Mouse (Mus musculus) MEL (cell line): Measurements from ENCODE around the gene Fancc. TPM values are rescaled to one million over a fixed set of nuclear protein-coding genes. Genes with fewer than 3 reads are reported as not detected.

Source experiments
- DNase-seq: peaks from one replicate; pipeline ENCODE4 v3.0.0; 2011; ENCODE audit warnings: low read depth, low spot score
- H3K27ac ChIP-seq: 2 replicates; pipeline ENCODE4 v1.5.1; 2012; ENCODE audit warnings: low read depth, mild to moderate bottlenecking, control low read depth, low read length, moderate library complexity; ENCODE audit not compliant: control insufficient read depth
- H3K27me3 ChIP-seq, 2 experiments: fragments of 150-350 bp in 1 of 2; sonication (generic) in 1 of 2; 2 replicates each; pipeline ENCODE4 v1.6.1; 2012; ENCODE audit warnings: low read length in 2 of 2, mild to moderate bottlenecking in 2 of 2, improper control_type of control experiment in 1 of 2, moderate library complexity in 1 of 2; ENCODE audit not compliant: insufficient read depth in 2 of 2, control insufficient read depth in 1 of 2
- H3K36me3 ChIP-seq, 2 experiments: 2 replicates each; pipeline ENCODE4 v1.6.1; 2012 to 2014; ENCODE audit warnings: low read length in 2 of 2, improper control_type of control experiment in 1 of 2, inconsistent platforms in 1 of 2, mild to moderate bottlenecking in 1 of 2; ENCODE audit not compliant: insufficient read depth in 2 of 2, control insufficient read depth in 1 of 2
- H3K4me1 ChIP-seq, 2 experiments: fragments of 150-350 bp in 1 of 2; sonication (generic) in 1 of 2; 2 replicates each; pipeline ENCODE4 v1.6.1; 2012; ENCODE audit warnings: low read length in 2 of 2, improper control_type of control experiment in 1 of 2, mild to moderate bottlenecking in 1 of 2; ENCODE audit not compliant: insufficient read depth in 2 of 2, control insufficient read depth in 1 of 2
- H3K4me3 ChIP-seq, 2 experiments: fragments of 150-350 bp in 1 of 2; sonication (generic) in 1 of 2; 2 replicates each; pipeline ENCODE4 v1.5.1; 2012; ENCODE audit warnings: low read depth in 2 of 2, low read length in 2 of 2, mild to moderate bottlenecking in 2 of 2, moderate library complexity in 2 of 2, control low read depth in 1 of 2, improper control_type of control experiment in 1 of 2; ENCODE audit not compliant: control insufficient read depth in 1 of 2, insufficient read depth in 1 of 2
- H3K79me2 ChIP-seq: 2 replicates; pipeline ENCODE4 v1.6.1; 2012; ENCODE audit warnings: mild to moderate bottlenecking, low read length, moderate library complexity; ENCODE audit not compliant: control insufficient read depth, poor library complexity, insufficient read depth
- H3K9ac ChIP-seq: 2 replicates; pipeline ENCODE4 v1.6.1; 2012; ENCODE audit warnings: low read depth, mild to moderate bottlenecking, control low read depth, low read length, moderate library complexity; ENCODE audit not compliant: control insufficient read depth, poor library complexity, severe bottlenecking
- H3K9me3 ChIP-seq: fragments of 150-350 bp; sonication (generic); replicated peaks from 2 replicates; pipeline ENCODE4 v1.6.1; 2012; ENCODE audit warnings: mild to moderate bottlenecking, low read length, improper control_type of control experiment, moderate library complexity; ENCODE audit not compliant: insufficient read depth
- CHD1 ChIP-seq: IDR thresholded peaks from 2 replicates; pipeline ENCODE4 v1.6.1; 2012; ENCODE audit warnings: low read depth, mild to moderate bottlenecking, inconsistent platforms, low read length, improper control_type of control experiment
- CHD2 ChIP-seq: IDR thresholded peaks from 2 replicates; pipeline ENCODE4 v1.6.1; 2011; ENCODE audit warnings: low read length, improper control_type of control experiment
- E2F4 ChIP-seq: IDR thresholded peaks from 2 replicates; pipeline ENCODE4 v1.6.1; 2011; ENCODE audit warnings: low read depth, low read length, improper control_type of control experiment, borderline replicate concordance
- ELF1 ChIP-seq: IDR thresholded peaks from 2 replicates; pipeline ENCODE4 v1.6.1; 2014; ENCODE audit warnings: low read depth, mild to moderate bottlenecking, inconsistent platforms, low read length, improper control_type of control experiment, moderate library complexity
- JUND ChIP-seq: IDR thresholded peaks from 2 replicates; pipeline ENCODE4 v1.6.1; 2011; ENCODE audit warnings: low read depth, mild to moderate bottlenecking, improper control_type of control experiment, low read length
- KAT2A ChIP-seq: conservative IDR thresholded peaks from 2 replicates; pipeline ENCODE4 v1.6.1; 2012; ENCODE audit warnings: low read depth, low read length, improper control_type of control experiment, inconsistent platforms
- MAX ChIP-seq: IDR thresholded peaks from 2 replicates; pipeline ENCODE4 v1.6.1; 2011; ENCODE audit warnings: low read length, improper control_type of control experiment
- MEF2A ChIP-seq: IDR thresholded peaks from 2 replicates; pipeline ENCODE4 v1.6.1; 2014; ENCODE audit warnings: low read depth, mild to moderate bottlenecking, inconsistent platforms, low read length, improper control_type of control experiment; ENCODE audit not compliant: poor library complexity, insufficient replicate concordance, severe bottlenecking; ENCODE audit errors: extremely low read depth
- MYB ChIP-seq: IDR thresholded peaks from 2 replicates; pipeline ENCODE4 v1.6.1; 2011; ENCODE audit warnings: mild to moderate bottlenecking, low read depth, low read length, improper control_type of control experiment
- MYC ChIP-seq: IDR thresholded peaks from 2 replicates; pipeline ENCODE4 v1.6.1; 2011; ENCODE audit warnings: low read depth, mild to moderate bottlenecking, low read length, improper control_type of control experiment, moderate library complexity
- NRF1 ChIP-seq: IDR thresholded peaks from 2 replicates; pipeline ENCODE4 v1.6.1; 2014; ENCODE audit warnings: low read depth, mild to moderate bottlenecking, inconsistent platforms, low read length, improper control_type of control experiment, moderate library complexity; ENCODE audit not compliant: poor library complexity, insufficient read depth, severe bottlenecking
- POLR2A ChIP-seq, 2 experiments: IDR thresholded peaks; 2 replicates each; pipeline ENCODE4 v1.6.1; 2011 to 2012; ENCODE audit warnings: low read length in 2 of 2, mild to moderate bottlenecking in 2 of 2, control low read depth in 1 of 2, improper control_type of control experiment in 1 of 2, low read depth in 1 of 2, moderate library complexity in 1 of 2; ENCODE audit not compliant: control insufficient read depth in 1 of 2, insufficient read depth in 1 of 2, poor library complexity in 1 of 2
- RAD21 ChIP-seq: IDR thresholded peaks from 2 replicates; pipeline ENCODE4 v1.6.1; 2011; ENCODE audit warnings: mild to moderate bottlenecking, low read depth, low read length, improper control_type of control experiment
- RCOR1 ChIP-seq: IDR thresholded peaks from 2 replicates; pipeline ENCODE4 v1.6.1; 2012; ENCODE audit warnings: low read depth, mild to moderate bottlenecking, inconsistent platforms, low read length, improper control_type of control experiment
- SMC3 ChIP-seq: IDR thresholded peaks from 2 replicates; pipeline ENCODE4 v1.6.1; 2011; ENCODE audit warnings: low read depth, low read length, improper control_type of control experiment
- TAL1 ChIP-seq: IDR thresholded peaks from 2 replicates; pipeline ENCODE4 v1.6.1; 2012; ENCODE audit warnings: mild to moderate bottlenecking, inconsistent platforms, low read length, moderate library complexity, mixed read lengths
- TCF12 ChIP-seq: IDR thresholded peaks from 2 replicates; pipeline ENCODE4 v1.6.1; 2014; ENCODE audit warnings: low read depth, mild to moderate bottlenecking, inconsistent platforms, low read length, improper control_type of control experiment, moderate library complexity
- USF2 ChIP-seq, 2 experiments: IDR thresholded peaks; 2 replicates each; pipeline ENCODE4 v1.6.1; 2011 to 2012; ENCODE audit warnings: improper control_type of control experiment in 2 of 2, low read length in 2 of 2, borderline replicate concordance in 1 of 2, inconsistent platforms in 1 of 2, low read depth in 1 of 2, mild to moderate bottlenecking in 1 of 2; ENCODE audit not compliant: insufficient read depth in 1 of 2
- polyA plus RNA-seq, 2 experiments: library from polyadenylated mRNA; stranded (reverse) in 1 of 2; unstranded in 1 of 2; fragments of >175 nt in 1 of 2; fragments of >200 nt in 1 of 2; gene quantifications; 2 replicates each; pipeline versions ENCODE4 v1.2.1 to v1.2.4; 2012; ENCODE audit warnings: low replicate concordance in 2 of 2, low read depth in 1 of 2; ENCODE audit not compliant: insufficient read length in 2 of 2, insufficient read depth in 1 of 2, missing spikeins in 1 of 2
- total RNA-seq: library from RNA; depleted of rRNA; stranded (reverse); fragments of 300-350 nt; gene quantifications from 2 replicates; pipeline ENCODE4 v1.2.3, GENCODE M21; 2012

Gene Fancc
- total and polyA plus RNA-seq, 3 experiments = 4.0 to 5.5 TPM; not detected in 1

GRCm38 (mm10) chr13:63291016-63291415, 206.1 kb downstream of the Fancc start:
- no peaks in the 10 kb centered on the region for H3K4me1 ChIP-seq
- TF ChIP-seq MEF2A (no peak), MAX (no peak), POLR2A (IDR thresholded peaks at IDR 0.05; ENCODE audit: control insufficient read depth in 1 of 2, insufficient read depth in 1 of 2, low read depth in 1 of 2, low read length in 2 of 2, poor library complexity in 1 of 2) (no peak), NRF1 (no peak), E2F4 (no peak), TCF12 (no peak), CHD2 (no peak), SMC3 (no peak), ELF1 (no peak)
- TF ChIP-seq, all 39 proteins: peak for 0
- no peak overlapping the region for H3K4me3 ChIP-seq
- no peaks in the 10 kb centered on the region for H3K27me3 ChIP-seq
- DNase-seq = no peak
- no peaks in the 10 kb centered on the region for H3K9me3 ChIP-seq
- H3K79me2 ChIP-seq = no peaks in the 10 kb centered on the region
- no peak overlapping the region for H3K27ac ChIP-seq
- no peaks in the 10 kb centered on the region for H3K36me3 ChIP-seq
- H3K9ac ChIP-seq = no peak overlapping the region

- no peaks in the 10 kb centered on the region for H3K9me3 ChIP-seq
- H3K9ac ChIP-seq = no peak overlapping the region
- H3K4me1 ChIP-seq = no peaks in the 10 kb centered on the region
- H3K36me3 ChIP-seq = no peaks in the 10 kb centered on the region
- no peak overlapping the region for H3K27ac ChIP-seq
- no peak overlapping the region for H3K4me3 ChIP-seq
- no peaks in the 10 kb centered on the region for H3K79me2 ChIP-seq
- no peak for TF ChIP-seq MYB
- no peak for TF ChIP-seq NRF1
- no peak for TF ChIP-seq KAT2A
- no peak for TF ChIP-seq RCOR1
- no peak for TF ChIP-seq RAD21
- no peak for TF ChIP-seq TAL1
- no peak for TF ChIP-seq MYC
- TF ChIP-seq USF2 (IDR thresholded peaks at IDR 0.05; ENCODE audit: borderline replicate concordance in 1 of 2, insufficient read depth in 1 of 2, low read depth in 1 of 2, low read length in 2 of 2) = no peak
- no peak for TF ChIP-seq MAX
- TF ChIP-seq MEF2A = no peak
- TF ChIP-seq CHD1 = no peak
- no peak for TF ChIP-seq JUND
- DNase-seq = no peak
- H3K27me3 ChIP-seq = no peaks in the 10 kb centered on the region
Observed at GRCm38 (mm10) chr13:63290126-63290525, 207.0 kb downstream of the Fancc start.
